Mouse (Mus musculus) hindbrain, embryonic 10.5 days (tissue): ENCODE data around the gene Mgst3. TPM values are rescaled to one million over a fixed set of nuclear protein-coding genes. Genes with fewer than 3 reads are reported as not detected.

Experiments
- DNase-seq: peaks from one replicate; pipeline ENCODE4 v3.0.0-alpha.2; 2017; ENCODE audit warnings: low spot score
- H3K27ac ChIP-seq: fragments of 300-500 bp; sonication (generic); 2 replicates; pipeline ENCODE4 v1.5.1; 2016; ENCODE audit warnings: mild to moderate bottlenecking, moderate library complexity
- H3K27me3 ChIP-seq: fragments of 300-500 bp; sonication (generic); 2 replicates; pipeline ENCODE4 v1.6.1; 2016; ENCODE audit warnings: mild to moderate bottlenecking; ENCODE audit not compliant: poor library complexity, insufficient read depth, severe bottlenecking
- H3K36me3 ChIP-seq: fragments of 300-500 bp; sonication (generic); 2 replicates; pipeline ENCODE4 v1.6.1; 2016; ENCODE audit warnings: mild to moderate bottlenecking, moderate library complexity
- H3K4me1 ChIP-seq: fragments of 300-500 bp; sonication (generic); replicated peaks from 2 replicates; pipeline ENCODE4 v1.6.1; 2016; ENCODE audit warnings: mild to moderate bottlenecking
- H3K4me3 ChIP-seq: fragments of 300-500 bp; sonication (generic); 2 replicates; pipeline ENCODE4 v1.5.1; 2016; ENCODE audit warnings: mild to moderate bottlenecking, moderate library complexity
- H3K9me3 ChIP-seq: fragments of 300-500 bp; sonication (generic); 2 replicates; pipeline ENCODE4 v1.6.1; 2016; ENCODE audit warnings: mild to moderate bottlenecking, moderate library complexity
- WGBS: fragments of 180-500 bp; shearing (Covaris S2); methylation state at CpG from one replicate; pipeline ENCODE4 v1.1.7; 2016; 5-methylcytosine and 5-hydroxymethylcytosine counted together
- polyA plus RNA-seq: library from polyadenylated mRNA; unstranded; fragments of >200 nt; fragmentation: Nextera tagmentation; extraction: Ambion mirVana; gene quantifications from 2 replicates; pipeline ENCODE4 v1.2.1, GENCODE M21; 2016

Mgst3 gene
- polyA plus RNA-seq = 74.5 and 83.9 TPM in 2 replicates

GRCm38 (mm10) chr1:167393683-167394492, at the start of gene Mgst3:
Gene Mgst3 (minus strand): TSS chr1:167393841.
- peaks cover 13% of the 10 kb centered on the region for H3K4me1 ChIP-seq
- H3K27me3 ChIP-seq = peaks cover 27% of the 10 kb centered on the region
- WGBS = under 1% methylated on average over 45 of the region's 45 CpGs
- H3K27ac ChIP-seq = peak within 1 kb of the TSS; percentile 94
- H3K9me3 ChIP-seq = no peaks in the 10 kb centered on the region
- DNase-seq = peak; percentile 95
- H3K4me3 ChIP-seq = peak within 1 kb of the TSS; percentile 61
- H3K36me3 ChIP-seq = no peaks in the 10 kb centered on the region

- 80% methylated on average over 9 of the region's 9 CpGs for WGBS
- H3K36me3 ChIP-seq = no peaks in the 10 kb centered on the region
- no peak overlapping the region for H3K4me3 ChIP-seq
- DNase-seq = no peak
- H3K27me3 ChIP-seq = no peaks in the 10 kb centered on the region
- H3K27ac ChIP-seq = no peak overlapping the region
- H3K9me3 ChIP-seq = no peaks in the 10 kb centered on the region
- H3K4me1 ChIP-seq = no peaks in the 10 kb centered on the region
Measured at GRCm38 (mm10) chr1:167438231-167438885, 44.7 kb upstream of the Mgst3 start.

GRCm38 (mm10) chr1:167437091-167437490, 43.5 kb upstream of the Mgst3 start:
- 83% methylated on average over 7 of the region's 7 CpGs for WGBS
- H3K36me3 ChIP-seq = no peaks in the 10 kb centered on the region
- H3K27me3 ChIP-seq = no peaks in the 10 kb centered on the region
- H3K4me3 ChIP-seq = no peak overlapping the region
- no peak for DNase-seq
- no peaks in the 10 kb centered on the region for H3K9me3 ChIP-seq
- no peak overlapping the region for H3K27ac ChIP-seq
- H3K4me1 ChIP-seq = no peaks in the 10 kb centered on the region

GRCm38 (mm10) chr1:167436186-167436975, 42.7 kb upstream of the Mgst3 start:
- 89% methylated on average over 7 of the region's 7 CpGs for WGBS
- no peaks in the 10 kb centered on the region for H3K36me3 ChIP-seq
- DNase-seq = no peak

GRCm38 (mm10) chr1:167434931-167435330, 41.3 kb upstream of the Mgst3 start:
- H3K4me1 ChIP-seq = no peaks in the 10 kb centered on the region
- 92% methylated on average over 4 of the region's 4 CpGs for WGBS
- DNase-seq = no peak
- H3K9me3 ChIP-seq = no peaks in the 10 kb centered on the region
- H3K36me3 ChIP-seq = no peaks in the 10 kb centered on the region
- H3K27ac ChIP-seq = no peak overlapping the region
- H3K4me3 ChIP-seq = no peak overlapping the region
- H3K27me3 ChIP-seq = no peaks in the 10 kb centered on the region

More at GRCm38 (mm10) chr1:167436186-167436975, 42.7 kb upstream of the Mgst3 start:
- Histone ChIP-seq H3K9me3 (no peaks in the 10 kb centered on the region), H3K4me3 (no peak overlapping the region), H3K27me3 (no peaks in the 10 kb centered on the region), H3K4me1 (no peaks in the 10 kb centered on the region), H3K27ac (no peak overlapping the region)

- H3K9me3 ChIP-seq = no peaks in the 10 kb centered on the region
- H3K4me1 ChIP-seq = no peaks in the 10 kb centered on the region
- no peak overlapping the region for H3K27ac ChIP-seq
- DNase-seq = no peak
- WGBS = 69% methylated on average over 9 of the region's 9 CpGs
- no peak overlapping the region for H3K4me3 ChIP-seq
- no peaks in the 10 kb centered on the region for H3K27me3 ChIP-seq
- no peaks in the 10 kb centered on the region for H3K36me3 ChIP-seq
Measured at GRCm38 (mm10) chr1:167430976-167431676, 37.5 kb upstream of the Mgst3 start.

- Histone ChIP-seq H3K4me3 (no peak overlapping the region), H3K27me3 (no peaks in the 10 kb centered on the region), H3K36me3 (no peaks in the 10 kb centered on the region), H3K4me1 (no peaks in the 10 kb centered on the region), H3K27ac (no peak overlapping the region), H3K9me3 (no peaks in the 10 kb centered on the region)
- DNase-seq = no peak
- WGBS = 90% methylated on average over 7 of the region's 7 CpGs
Measured at GRCm38 (mm10) chr1:167426681-167427080, 33.0 kb upstream of the Mgst3 start.

GRCm38 (mm10) chr1:167425572-167425971, 31.9 kb upstream of the Mgst3 start:
- H3K27ac ChIP-seq = no peak overlapping the region
- no peak for DNase-seq
- H3K4me3 ChIP-seq = no peak overlapping the region
- no peaks in the 10 kb centered on the region for H3K9me3 ChIP-seq
- no peaks in the 10 kb centered on the region for H3K4me1 ChIP-seq
- no peaks in the 10 kb centered on the region for H3K36me3 ChIP-seq
- H3K27me3 ChIP-seq = no peaks in the 10 kb centered on the region
- 80% methylated on average over 5 of the region's 5 CpGs for WGBS

- H3K27me3 ChIP-seq = no peaks in the 10 kb centered on the region
Measured at GRCm38 (mm10) chr1:167422501-167423240, 29.0 kb upstream of the Mgst3 start.

GRCm38 (mm10) chr1:167414846-167415245, 21.2 kb upstream of the Mgst3 start:
- Histone ChIP-seq H3K27ac (no peak overlapping the region), H3K4me3 (no peak overlapping the region), H3K27me3 (no peaks in the 10 kb centered on the region), H3K36me3 (no peaks in the 10 kb centered on the region), H3K9me3 (no peaks in the 10 kb centered on the region), H3K4me1 (no peaks in the 10 kb centered on the region)
- 4% methylated on average over 7 of the region's 7 CpGs for whole genome bisulfite sequencing
- peak; percentile 77 for DNase-seq

More at GRCm38 (mm10) chr1:167422501-167423240, 29.0 kb upstream of the Mgst3 start:
- DNase-seq = no peak
- Histone ChIP-seq H3K27ac (no peak overlapping the region), H3K4me1 (no peaks in the 10 kb centered on the region), H3K9me3 (no peaks in the 10 kb centered on the region), H3K36me3 (no peaks in the 10 kb centered on the region), H3K4me3 (no peak overlapping the region)
- 82% methylated on average over 11 of the region's 11 CpGs for WGBS

- DNase-seq = no peak
- H3K27me3 ChIP-seq = no peaks in the 10 kb centered on the region
- no peaks in the 10 kb centered on the region for H3K9me3 ChIP-seq
- H3K4me3 ChIP-seq = no peak overlapping the region
- WGBS = 80% methylated on average over 12 of the region's 12 CpGs
- H3K4me1 ChIP-seq = no peaks in the 10 kb centered on the region
- no peak overlapping the region for H3K27ac ChIP-seq
- no peaks in the 10 kb centered on the region for H3K36me3 ChIP-seq
Measured at GRCm38 (mm10) chr1:167411991-167412715, 18.5 kb upstream of the Mgst3 start.
